Mouse (Mus musculus): ENCODE measurements around the gene Znhit6. TPM values are rescaled to one million over a fixed set of nuclear protein-coding genes. Genes with fewer than 3 reads are reported as not detected.

The Znhit6 gene
- total RNA-seq (2021), result 10 to 100 TPM; 13.2 to 13.3 TPM
- long read RNA-seq, experiment 1, partial matches to known transcripts, result 1 of 11 reads
- long read RNA-seq, experiment 1, other reads (novel, unspliced or antisense), result 2 of 11 reads
- long read RNA-seq, experiment 2, transcript Znhit6-206 (11 exons, 1,127 nt), result minor isoform, 5 of 18 reads
- long read RNA-seq, experiment 2, transcript Znhit6-201 (10 exons, 2,339 nt), result major isoform, 9 of 18 reads
- long read RNA-seq, experiment 2, partial matches to known transcripts, result 1 of 18 reads
- long read RNA-seq, experiment 2, other reads (novel, unspliced or antisense), result 2 of 18 reads

GRCm38 (mm10) chr3:145575743-145576481, at the start of gene Znhit6:
Gene Znhit6 (plus strand): TSS chr3:145576205.
- peak; percentile 88 for DNase-seq

GRCm38 (mm10) chr3:145537870-145538269, 38.1 kb upstream of the Znhit6 start:
- no peak for DNase-seq

- DNase-seq, result no peak
Observed at GRCm38 (mm10) chr3:145548441-145549415, 27.3 kb upstream of the Znhit6 start.

GRCm38 (mm10) chr3:145550216-145550615, 25.8 kb upstream of the Znhit6 start:
- no peak for DNase-seq

GRCm38 (mm10) chr3:145554388-145554787, 21.6 kb upstream of the Znhit6 start:
- DNase-seq, result no peak

- no peak for DNase-seq
Observed at GRCm38 (mm10) chr3:145556206-145556605, 19.8 kb upstream of the Znhit6 start.

- DNase-seq, result no peak
Observed at GRCm38 (mm10) chr3:145559675-145560074, 16.3 kb upstream of the Znhit6 start.

- no peak for DNase-seq
Observed at GRCm38 (mm10) chr3:145560117-145560516, 15.9 kb upstream of the Znhit6 start.

- no peak for DNase-seq
Observed at GRCm38 (mm10) chr3:145574468-145574867, 1.5 kb upstream of the Znhit6 start.

- DNase-seq, result no peak
Observed at GRCm38 (mm10) chr3:145575340-145575739, 665 bp upstream of the Znhit6 start.

- no peak for DNase-seq
Observed at GRCm38 (mm10) chr3:145576482-145576822, 447 bp downstream of the Znhit6 start.

- no peak for DNase-seq
Observed at GRCm38 (mm10) chr3:145576876-145577275, 871 bp downstream of the Znhit6 start.

- no peak for DNase-seq
Observed at GRCm38 (mm10) chr3:145583043-145583442, 7.0 kb downstream of the Znhit6 start.

- no peak for DNase-seq
Observed at GRCm38 (mm10) chr3:145583522-145584200, 7.7 kb downstream of the Znhit6 start.

GRCm38 (mm10) chr3:145590562-145590961, 14.6 kb downstream of the Znhit6 start:
- DNase-seq, result no peak

- DNase-seq, result no peak
Observed at GRCm38 (mm10) chr3:145591841-145592542, 16.0 kb downstream of the Znhit6 start.

GRCm38 (mm10) chr3:145595354-145595753, 19.3 kb downstream of the Znhit6 start:
- no peak for DNase-seq

- DNase-seq, result no peak
Observed at GRCm38 (mm10) chr3:145599059-145599458, 23.1 kb downstream of the Znhit6 start.

- DNase-seq, result no peak
Observed at GRCm38 (mm10) chr3:145600801-145601200, 24.8 kb downstream of the Znhit6 start.

GRCm38 (mm10) chr3:145601345-145601744, 25.3 kb downstream of the Znhit6 start:
- no peak for DNase-seq
